Mouse (Mus musculus) cerebellum, postnatal 25 days (tissue): ENCODE measurements around the gene Cps1.
A peak's percentile ranks its signal among the peaks of the same experiment; 100 is the strongest.

Source experiments
- DNase-seq, 2 experiments: peaks; one replicate each; pipeline ENCODE4 v3.0.0; 2021; ENCODE audit warnings: mixed read lengths in 2 of 2

Gene Cps1

GRCm38 (mm10) chr1:67235468-67236217 is 112.8 kb downstream of the Cps1 start:
- no peak for DNase-seq

GRCm38 (mm10) chr1:67238446-67238845 is 115.6 kb downstream of the Cps1 start:
- no peak for DNase-seq

- peak in 1 of 2 experiments; percentile 9 for DNase-seq
Observed at GRCm38 (mm10) chr1:67238941-67239340, 116.1 kb downstream of the Cps1 start.

GRCm38 (mm10) chr1:67265222-67265621 is 142.4 kb downstream of the Cps1 start:
- no peak for DNase-seq

- DNase-seq, result no peak
Observed at GRCm38 (mm10) chr1:67267972-67268371, 145.1 kb downstream of the Cps1 start.

- DNase-seq, result no peak
Observed at GRCm38 (mm10) chr1:67268450-67268849, 145.6 kb downstream of the Cps1 start.

- DNase-seq, result no peak
Observed at GRCm38 (mm10) chr1:67276270-67276669, 153.4 kb downstream of the Cps1 start.
